Mouse (Mus musculus): Measurements from ENCODE around the gene Olfr510.
"Not testable (repeated sequence)": the region's sequence is repeated elsewhere in the genome, so short reads cannot be mapped to it uniquely, and the experiment has no call there.

The Olfr510 gene

DNA sequence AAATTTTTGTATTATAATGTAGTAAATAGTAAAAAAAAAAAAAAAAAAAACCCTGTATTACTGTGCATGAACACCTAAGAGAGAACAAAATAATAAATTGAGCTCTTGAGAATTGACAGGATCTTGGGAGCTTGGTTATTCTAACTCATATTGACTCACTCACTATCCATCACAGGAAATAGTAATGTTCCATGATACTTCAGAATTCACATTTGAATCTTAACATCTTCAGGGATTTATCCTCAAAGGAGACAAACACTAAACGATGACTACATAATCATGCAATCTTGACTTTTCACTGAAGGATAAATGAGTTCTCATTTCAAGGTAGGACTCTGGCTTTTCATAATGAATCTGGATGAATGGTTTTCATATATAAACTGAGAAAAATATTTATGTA, at the start of gene Olfr510:
TSS of gene Olfr510 (plus strand) at position 301 of the 400 bp plus-strand sequence.
- DNase-seq: no peak

DNA sequence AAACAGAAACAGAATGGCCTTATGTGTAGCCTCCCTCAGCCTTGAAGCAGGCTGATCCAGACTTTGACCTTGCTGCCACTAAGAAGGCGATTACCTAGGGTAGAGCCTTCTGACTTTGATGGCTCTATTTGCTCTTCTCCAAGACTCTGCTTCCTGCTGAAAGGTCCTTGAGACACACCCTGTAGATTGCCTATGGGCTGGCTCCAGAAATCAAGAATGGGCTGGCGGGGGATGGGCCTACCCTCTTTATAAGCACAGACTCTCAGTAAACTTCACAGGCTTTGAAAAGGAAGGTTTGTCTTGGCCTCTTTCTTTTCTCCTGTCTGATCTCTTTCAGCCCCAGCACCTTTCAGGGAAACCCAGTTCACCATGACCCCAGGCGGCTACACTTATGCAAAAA, 49.4 kb upstream of the Olfr510 start:
- not testable (repeated sequence) for DNase-seq

DNA sequence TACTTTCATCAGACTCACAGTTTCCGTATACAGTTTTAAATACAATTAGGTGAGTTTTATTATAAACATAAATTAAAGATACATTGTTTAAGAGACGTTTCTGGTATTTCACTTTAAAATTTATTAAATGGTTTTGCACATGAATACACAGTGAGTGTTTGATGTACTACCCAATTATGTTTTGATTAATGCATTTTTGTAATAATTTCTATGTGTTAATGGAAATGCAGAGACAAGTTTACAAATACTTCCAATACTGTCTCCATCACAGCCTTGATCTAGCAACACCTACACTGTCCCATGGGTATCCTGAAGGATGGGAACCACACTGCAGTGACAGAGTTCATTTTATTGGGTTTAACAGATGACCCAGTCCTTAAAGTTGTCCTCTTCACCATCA, 44.7 kb upstream of the Olfr510 start, which contains the start of gene Olfr507:
TSS of gene Olfr507 (plus strand) at position 301 of the 400 bp plus-strand sequence.
- no peak for DNase-seq

DNA sequence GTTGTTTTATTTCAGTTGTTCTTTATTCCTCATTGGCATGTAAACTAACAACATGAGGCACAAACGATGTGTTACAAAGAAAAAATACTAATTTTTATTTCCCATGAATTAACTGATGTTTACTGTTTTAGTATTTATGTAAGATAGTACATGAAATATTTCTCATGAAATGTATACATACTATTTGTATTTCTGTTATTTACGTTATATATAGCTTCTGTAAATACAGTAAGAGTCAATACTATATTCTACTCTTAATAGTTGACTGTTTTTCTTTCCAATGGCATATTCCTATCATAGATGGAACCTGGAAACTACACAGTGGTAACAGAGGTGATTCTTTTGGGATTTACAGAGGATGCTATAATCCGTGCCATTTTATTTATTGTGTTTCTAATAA, 36.5 kb upstream of the Olfr510 start, which contains the start of gene Olfr508:
TSS of gene Olfr508 (plus strand) at position 301 of the 400 bp plus-strand sequence.
- no peak for DNase-seq

DNA sequence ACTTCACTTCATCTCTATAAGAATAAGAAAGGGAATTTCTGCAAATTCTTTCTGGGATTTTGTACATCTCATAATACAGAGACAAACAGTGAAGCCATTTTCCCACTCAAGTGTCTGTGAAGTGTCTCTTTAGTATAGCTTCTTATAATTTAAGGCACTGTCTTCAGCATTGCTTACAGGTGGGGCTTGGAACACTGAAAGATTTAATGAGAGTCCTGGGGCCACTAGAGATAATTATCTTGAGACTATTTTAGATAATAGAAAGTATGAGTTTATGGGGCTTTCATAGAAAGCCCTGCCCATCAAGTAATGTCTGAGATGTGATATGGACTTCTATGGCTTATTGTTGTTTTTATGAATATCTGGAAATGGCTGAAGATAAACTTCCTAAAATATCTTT, 14.4 kb upstream of the Olfr510 start, which contains the start of gene Olfr509:
TSS of gene Olfr509 (minus strand) at position 101 of the 400 bp plus-strand sequence.
- no peak for DNase-seq

DNA sequence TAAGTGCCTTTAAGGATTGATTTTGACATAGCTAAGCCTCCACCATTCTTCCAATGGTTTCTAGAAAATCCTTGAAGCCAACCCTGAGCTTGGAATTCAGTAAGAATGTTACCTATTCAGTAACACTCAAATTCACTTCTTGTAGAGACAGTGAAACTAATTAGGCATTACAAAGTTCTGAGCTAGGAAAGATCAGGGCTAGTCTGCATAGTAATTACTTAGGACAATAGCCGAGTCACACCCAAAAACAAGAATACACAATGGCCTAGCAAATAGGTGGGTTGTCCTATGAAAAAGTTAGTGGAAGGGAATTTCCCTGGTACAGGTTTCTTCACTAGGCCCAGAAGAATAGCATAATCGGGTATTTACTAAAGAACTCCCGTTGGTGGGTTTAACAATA, 3.8 kb upstream of the Olfr510 start:
- DNase-seq: no peak

DNA sequence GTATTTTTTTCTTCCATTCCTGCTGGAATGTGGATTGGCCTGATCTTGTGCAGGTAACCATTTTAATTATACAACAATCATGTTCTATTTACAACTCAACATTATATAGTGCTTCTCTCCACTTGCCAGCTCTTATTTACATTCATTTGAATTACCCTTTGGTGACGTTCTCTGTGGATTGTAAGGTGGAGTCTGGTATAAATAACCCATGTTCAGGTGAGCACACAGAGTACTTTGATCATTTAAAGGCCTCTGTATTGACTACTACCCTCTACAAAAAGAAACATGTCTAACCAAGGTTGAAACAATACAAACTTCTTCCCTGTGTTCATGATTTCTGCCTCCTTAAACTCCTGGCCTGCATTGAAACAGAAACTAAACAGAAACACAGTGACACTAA, 4.8 kb downstream of the Olfr510 start:
- DNase-seq: no peak

DNA sequence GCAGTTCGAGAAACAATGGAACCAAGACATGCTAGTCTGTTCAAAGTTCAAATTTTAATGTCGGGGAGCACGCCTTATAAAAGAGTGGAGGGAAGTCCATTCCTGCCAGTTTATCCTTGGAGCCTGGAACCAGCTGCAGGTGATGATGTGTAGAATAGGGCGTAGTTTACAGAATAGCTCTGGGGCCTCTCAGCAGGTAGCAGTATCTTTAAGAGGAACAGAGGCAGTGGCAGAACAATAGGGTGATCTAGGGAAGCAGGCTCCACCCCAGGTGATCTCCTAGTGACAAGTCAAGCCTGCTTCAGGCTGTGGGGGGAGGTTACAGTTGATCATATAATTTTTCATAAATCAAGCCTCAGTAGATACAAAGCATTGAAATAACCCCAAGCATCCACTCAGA, 12.7 kb downstream of the Olfr510 start:
- DNase-seq: no peak

DNA sequence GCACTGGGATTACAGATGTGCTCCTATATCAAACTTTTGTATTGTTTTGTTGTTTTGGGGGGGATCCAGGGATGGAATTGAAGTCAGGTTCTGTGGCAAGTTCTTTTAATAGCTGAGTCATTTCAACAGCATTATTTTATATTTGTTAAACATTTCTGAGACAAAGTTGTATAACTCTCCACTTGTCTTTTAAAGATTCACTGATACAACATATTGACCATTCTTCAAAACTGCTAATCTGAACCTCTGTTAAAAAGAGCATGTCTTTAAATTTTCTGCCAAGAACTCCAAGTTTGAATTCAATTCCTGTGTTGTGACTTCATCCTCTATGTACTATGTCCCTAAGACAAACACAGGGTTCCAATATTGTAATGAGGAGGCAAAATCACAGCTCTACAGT, 46.8 kb downstream of the Olfr510 start, which contains the start of gene Olfr512:
TSS of gene Olfr512 (plus strand) at position 301 of the 400 bp plus-strand sequence.
- DNase-seq: no peak
